Comparison of ENCODE assay signal across 24 mouse cellular contexts in the genomic region with DNA sequence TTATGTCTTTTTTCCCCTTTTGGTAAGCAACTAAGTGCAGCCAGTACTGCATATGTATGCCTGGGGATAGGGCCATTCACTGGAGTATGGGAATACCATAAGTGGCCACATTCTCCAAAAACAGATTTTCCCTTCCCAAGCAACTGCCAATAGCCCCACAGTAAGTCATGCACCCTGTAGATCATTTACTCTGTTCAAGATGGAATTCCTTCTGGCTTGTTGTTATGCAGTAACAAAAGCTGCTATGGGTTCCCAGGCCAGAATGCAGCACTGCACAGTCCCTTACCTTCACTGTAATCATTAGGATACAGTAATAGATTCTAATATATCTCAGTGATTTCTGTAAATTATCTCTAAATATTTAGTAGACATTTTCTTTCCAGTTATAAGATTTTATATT.
DNase-seq lines count a peak whose midpoint lies in the region; ATAC-seq lines count a peak whose summit lies in the region.
"Had no signal": no experiment of that assay in that cellular context is flagged by ENCODE, and none has a peak within 500 bp of the region (broad histone marks: within the 10 kb centered on the region; RNA-seq: fewer than 3 reads in every experiment).

No protein-coding gene starts in this region.

- no peak overlapping the region for H3K9ac ChIP-seq in hindbrain, embryonic 14.5 days
- H3K9ac ChIP-seq in midbrain, embryonic 15.5 days = no peak overlapping the region
- H3K9ac ChIP-seq in midbrain, embryonic 16.5 days (ENCODE audit: low read depth, low read length) = no peak overlapping the region
- H3K9ac ChIP-seq: embryonic facial prominence, embryonic 12.5 days; forebrain, embryonic 15.5 days; heart, embryonic 13.5 days; limb, embryonic 13.5 days; lung, embryonic 15.5 days; midbrain, embryonic 12.5 days had no signal

- no peak for DNase-seq in hindbrain, embryonic 14.5 days (ENCODE audit: low spot score)
- DNase-seq in hindbrain, embryonic 10.5 days (ENCODE audit: low spot score) = no peak
- DNase-seq in kidney, postnatal 14 days = peak; percentile 34
- DNase-seq in layer of hippocampus, postnatal 36 days = no peak
- no peak for DNase-seq in frontal cortex, postnatal 36 days (ENCODE audit: low spot score in 2 of 2)
- DNase-seq: adrenal gland, postnatal 14 days; cerebellum, adult 11-12 months; cerebellum, adult 9-11 months; embryo, embryonic 11 days; heart, postnatal 10 days; right cerebral cortex, adult 18-20 months; spleen, adult 18-20 months; thymus, postnatal 14 days had no signal

- H3K27me3 ChIP-seq in hindbrain, embryonic 14.5 days (ENCODE audit: control insufficient read depth, insufficient read depth, low read length) = no peaks in the 10 kb centered on the region
- no peaks in the 10 kb centered on the region for H3K27me3 ChIP-seq in hindbrain, embryonic 10.5 days (ENCODE audit: insufficient read depth, poor library complexity, severe bottlenecking)
- no peaks in the 10 kb centered on the region for H3K27me3 ChIP-seq in midbrain, embryonic 15.5 days (replicated peaks)
- no peaks in the 10 kb centered on the region for H3K27me3 ChIP-seq in midbrain, embryonic 16.5 days (ENCODE audit: control insufficient read depth, insufficient read depth, low read depth, low read length)
- H3K27me3 ChIP-seq: embryonic facial prominence, embryonic 12.5 days; forebrain, embryonic 15.5 days; heart, embryonic 13.5 days; limb, embryonic 13.5 days; lung, embryonic 15.5 days; midbrain, embryonic 12.5 days had no signal

- no peak overlapping the region for H3K27ac ChIP-seq in hindbrain, embryonic 14.5 days
- H3K27ac ChIP-seq in hindbrain, embryonic 10.5 days = no peak overlapping the region
- H3K27ac ChIP-seq in midbrain, embryonic 15.5 days = no peak overlapping the region
- H3K27ac ChIP-seq in midbrain, embryonic 16.5 days (ENCODE audit: low read length) = no peak overlapping the region
- H3K27ac ChIP-seq: embryonic facial prominence, embryonic 12.5 days; forebrain, embryonic 15.5 days; heart, embryonic 13.5 days; left cerebral cortex, adult 2 months; limb, embryonic 13.5 days; lung, embryonic 15.5 days; midbrain, embryonic 12.5 days had no signal

- H3K4me1 ChIP-seq in hindbrain, embryonic 14.5 days (replicated peaks; ENCODE audit: control insufficient read depth, insufficient read depth, low read length) = no peaks in the 10 kb centered on the region
- no peaks in the 10 kb centered on the region for H3K4me1 ChIP-seq in hindbrain, embryonic 10.5 days (replicated peaks)
- H3K4me1 ChIP-seq in midbrain, embryonic 15.5 days = no peaks in the 10 kb centered on the region
- no peaks in the 10 kb centered on the region for H3K4me1 ChIP-seq in midbrain, embryonic 16.5 days (ENCODE audit: control insufficient read depth, insufficient read depth, low read length)
- H3K4me1 ChIP-seq: embryonic facial prominence, embryonic 12.5 days; forebrain, embryonic 15.5 days; limb, embryonic 13.5 days; lung, embryonic 15.5 days; midbrain, embryonic 12.5 days had no signal

- peaks cover 18% of the 10 kb centered on the region for H3K36me3 ChIP-seq in hindbrain, embryonic 14.5 days (replicated peaks; ENCODE audit: control insufficient read depth, insufficient read depth)
- peaks cover 38% of the 10 kb centered on the region for H3K36me3 ChIP-seq in hindbrain, embryonic 10.5 days
- peaks cover 7% of the 10 kb centered on the region; the same call in 1 of the 2 replicates for H3K36me3 ChIP-seq in midbrain, embryonic 15.5 days (replicated peaks)
- H3K36me3 ChIP-seq in midbrain, embryonic 16.5 days (ENCODE audit: control insufficient read depth, insufficient read depth, low read length) = peaks cover 9% of the 10 kb centered on the region
- H3K36me3 ChIP-seq: lung, embryonic 15.5 days had no signal

- no peaks in the 10 kb centered on the region for H3K9me3 ChIP-seq in hindbrain, embryonic 14.5 days (ENCODE audit: control insufficient read depth, low read length)
- H3K9me3 ChIP-seq in hindbrain, embryonic 10.5 days = peaks cover 2% of the 10 kb centered on the region; the same call in 1 of the 2 replicates
- no peaks in the 10 kb centered on the region for H3K9me3 ChIP-seq in midbrain, embryonic 15.5 days
- H3K9me3 ChIP-seq in midbrain, embryonic 16.5 days (replicated peaks; ENCODE audit: control insufficient read depth, low read length, poor library complexity, severe bottlenecking) = no peaks in the 10 kb centered on the region
- H3K9me3 ChIP-seq: embryonic facial prominence, embryonic 12.5 days; forebrain, embryonic 15.5 days; heart, embryonic 13.5 days; limb, embryonic 13.5 days; lung, embryonic 15.5 days; midbrain, embryonic 12.5 days had no signal

- H3K4me2 ChIP-seq in hindbrain, embryonic 14.5 days (replicated peaks) = no peak overlapping the region
- no peak overlapping the region for H3K4me2 ChIP-seq in midbrain, embryonic 15.5 days
- H3K4me2 ChIP-seq in midbrain, embryonic 16.5 days (ENCODE audit: low read length) = no peak overlapping the region
- H3K4me2 ChIP-seq: embryonic facial prominence, embryonic 12.5 days; forebrain, embryonic 15.5 days; heart, embryonic 13.5 days; limb, embryonic 13.5 days; liver, embryonic 11.5 days; lung, embryonic 15.5 days; midbrain, embryonic 12.5 days had no signal

- no peak overlapping the region for H3K4me3 ChIP-seq in hindbrain, embryonic 14.5 days (replicated peaks; ENCODE audit: low read length)
- H3K4me3 ChIP-seq in hindbrain, embryonic 10.5 days = no peak overlapping the region
- no peak overlapping the region for H3K4me3 ChIP-seq in midbrain, embryonic 15.5 days
- no peak overlapping the region for H3K4me3 ChIP-seq in midbrain, embryonic 16.5 days (ENCODE audit: low read depth, low read length)
- H3K4me3 ChIP-seq: embryonic facial prominence, embryonic 12.5 days; forebrain, embryonic 15.5 days; heart, embryonic 13.5 days; left cerebral cortex, adult 2 months; limb, embryonic 13.5 days; lung, embryonic 15.5 days; midbrain, embryonic 12.5 days had no signal

- ATAC-seq in hindbrain, embryonic 14.5 days (ENCODE audit: low FRiP score) = peak; percentile 60; the same call in 1 of the 2 replicates
- 0 out of 2 replicates have a peak, but pooled peaks have one; percentile 50 for ATAC-seq in midbrain, embryonic 15.5 days (replicated peaks)
- no peak for ATAC-seq in midbrain, embryonic 16.5 days
- ATAC-seq: forebrain, embryonic 15.5 days; intestine, embryonic 16.5 days had no signal
